Mouse (Mus musculus) testis, postnatal 10 days (tissue): ENCODE measurements around the gene Qars.

Experiments
- DNase-seq: peaks from one replicate; pipeline ENCODE4 v3.0.0; 2021; ENCODE audit warnings: low spot score

The Qars gene

DNA sequence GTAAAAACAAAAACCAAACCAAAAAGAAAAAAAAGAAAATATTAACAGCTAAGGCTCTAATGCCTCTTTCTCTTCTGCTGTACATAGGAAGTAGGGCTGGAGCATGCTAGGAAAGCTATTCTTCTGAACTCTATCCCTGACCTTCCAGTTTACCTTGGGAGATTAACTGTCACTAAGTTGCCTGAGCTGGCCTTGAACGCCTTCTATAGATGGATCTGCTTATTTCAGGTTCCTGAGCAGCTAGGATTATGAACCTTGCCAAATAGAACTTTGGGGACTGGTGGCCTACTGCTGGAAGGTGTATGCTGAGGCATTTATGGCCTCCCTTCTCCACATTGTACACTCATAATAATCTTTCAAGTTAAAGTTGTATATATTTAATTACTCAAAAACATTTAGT is 23.4 kb downstream of the Qars start:
- DNase-seq, result no peak

DNA sequence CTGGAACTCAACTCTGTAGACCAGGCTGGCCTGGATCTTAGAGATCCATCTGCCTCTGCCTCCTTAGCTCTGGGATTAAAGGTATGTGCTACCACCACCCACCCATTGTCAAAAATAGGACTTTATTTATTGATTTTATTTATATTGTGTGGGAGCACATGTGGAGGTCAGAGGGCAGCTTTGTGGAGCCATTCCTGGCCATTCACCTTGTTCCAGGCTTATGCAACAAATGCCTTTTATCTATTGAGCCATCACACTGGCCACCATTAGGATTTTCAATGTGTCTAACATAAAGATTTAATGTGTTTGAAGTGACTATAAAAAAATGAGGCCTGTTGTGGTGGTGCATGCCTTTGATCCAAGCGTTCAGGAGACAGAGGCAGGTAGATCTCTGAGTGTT is 24.0 kb downstream of the Qars start:
- DNase-seq, result no peak

DNA sequence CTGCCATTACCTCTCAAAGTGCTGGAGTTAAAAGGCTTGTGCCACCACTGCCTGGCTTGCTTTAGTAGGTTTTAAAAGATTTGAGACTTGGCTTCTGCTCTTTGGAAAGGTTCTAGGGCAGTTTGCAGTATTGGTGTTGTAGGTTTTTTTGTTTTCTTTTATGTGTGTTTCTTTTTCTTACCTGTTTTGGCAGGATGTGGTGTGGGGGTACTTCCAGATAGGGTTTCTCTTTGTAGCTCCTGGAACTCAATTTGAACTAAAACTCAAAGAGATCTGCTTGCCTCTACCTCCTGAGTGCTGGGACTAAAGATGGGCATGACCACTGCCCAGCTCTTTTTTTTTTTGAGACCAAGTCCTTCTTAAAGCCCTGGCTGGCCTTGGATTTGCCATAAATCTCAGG is 33.3 kb downstream of the Qars start:
- no peak for DNase-seq

GRCm38 (mm10) chr9:108545986-108546385 is 38.5 kb downstream of the Qars start:
- no peak for DNase-seq

GRCm38 (mm10) chr9:108546875-108547274 is 39.4 kb downstream of the Qars start:
- DNase-seq, result no peak

- no peak for DNase-seq
Observed at GRCm38 (mm10) chr9:108559169-108559568, 51.7 kb downstream of the Qars start.

DNA sequence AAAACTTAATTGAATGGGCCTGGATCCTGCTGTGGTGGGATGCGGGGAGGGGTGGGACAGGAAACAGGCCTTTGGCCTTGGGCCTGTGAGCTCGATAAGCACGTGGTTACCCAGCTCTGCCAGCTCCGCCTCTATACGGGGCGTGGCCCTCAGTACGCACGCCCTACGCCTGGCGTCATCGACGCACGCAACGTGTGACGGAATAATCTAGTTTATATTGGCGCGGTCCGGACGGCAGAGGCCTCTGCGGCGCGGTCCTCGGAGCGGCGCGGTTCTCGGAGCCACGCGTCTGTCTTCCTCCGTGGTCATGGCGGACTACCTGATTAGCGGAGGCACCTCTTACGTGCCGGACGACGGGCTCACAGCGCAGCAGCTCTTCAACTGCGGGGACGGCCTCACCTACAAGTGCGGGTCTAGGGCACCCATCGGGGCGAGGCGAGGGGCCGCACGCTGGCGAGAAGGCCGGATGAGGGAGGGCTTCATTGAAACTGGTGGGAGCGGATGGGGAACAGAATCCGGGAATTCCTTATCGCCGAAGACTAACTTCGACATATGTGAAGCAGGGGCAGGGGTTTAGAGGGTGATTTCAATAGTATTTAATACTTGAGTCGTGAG is 52.8 kb downstream of the Qars start, which contains the start of gene Impdh2:
Impdh2 (plus strand) TSS at position 60 of the 615 bp plus-strand sequence.
- peak; percentile 97 for DNase-seq

GRCm38 (mm10) chr9:108563671-108564070 is 56.2 kb downstream of the Qars start:
- DNase-seq, result no peak

- no peak for DNase-seq
Observed at GRCm38 (mm10) chr9:108564131-108564530, 56.6 kb downstream of the Qars start.
